Mouse (Mus musculus): Measurements from ENCODE around the gene Itpr2. TPM values are rescaled to one million over a fixed set of nuclear protein-coding genes. Genes with fewer than 3 reads are reported as not detected.
"Not testable (repeated sequence)": the region's sequence is repeated elsewhere in the genome, so short reads cannot be mapped to it uniquely, and the experiment has no call there.

The Itpr2 gene
- polyA plus RNA-seq, 1 experiment from 2014 or later: 49.4 TPM

DNA sequence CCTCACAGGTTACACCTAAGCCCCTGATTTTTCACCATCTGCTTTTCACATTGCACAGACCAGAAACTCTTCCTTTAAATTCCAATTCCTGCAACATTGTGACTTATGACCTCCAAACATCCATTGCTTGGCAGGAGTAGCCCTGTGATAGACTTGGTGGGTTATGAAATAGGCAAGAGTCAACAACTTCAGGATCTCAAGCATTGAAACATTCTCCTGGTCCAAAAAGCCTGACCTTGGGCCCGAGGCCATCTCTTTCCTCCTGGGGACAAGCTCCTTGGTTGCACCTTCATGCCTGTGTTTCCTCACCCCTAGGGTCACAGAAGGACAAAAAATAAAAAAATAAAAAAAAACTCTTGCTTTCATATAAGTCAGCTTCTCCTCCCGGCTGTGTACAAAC, 32.1 kb downstream of the Itpr2 start:
- no peak overlapping the region for H3K9ac ChIP-seq (ENCODE audit: low read length)
- H3K36me3 ChIP-seq (ENCODE audit: control insufficient read depth, insufficient read depth): peaks cover 16% of the 10 kb centered on the region
- WGBS: 80% methylated on average over 2 of the region's 2 CpGs
- 0 out of 2 replicates have a peak, but pooled peaks cover 5% of the 10 kb centered on the region for H3K4me1 ChIP-seq (ENCODE audit: control insufficient read depth, insufficient read depth, low read length)
- no peak overlapping the region for H3K4me2 ChIP-seq (ENCODE audit: low read depth, low read length)
- no peak overlapping the region for H3K4me3 ChIP-seq (ENCODE audit: low read length)
- no peak overlapping the region for H3K27ac ChIP-seq (ENCODE audit: low read length)
- H3K27me3 ChIP-seq (ENCODE audit: control insufficient read depth, insufficient read depth, low read length): no peaks in the 10 kb centered on the region
- no peak for ATAC-seq (replicated peaks; ENCODE audit: extremely low read depth, insufficient read depth, low FRiP score)
- peaks cover 4% of the 10 kb centered on the region; the same call in 1 of the 2 replicates for H3K9me3 ChIP-seq (replicated peaks; ENCODE audit: control insufficient read depth, low read length)

- Histone ChIP-seq H3K27me3 (ENCODE audit: control insufficient read depth, insufficient read depth, low read length) (no peaks in the 10 kb centered on the region), H3K4me2 (ENCODE audit: low read depth, low read length) (no peak overlapping the region), H3K4me1 (ENCODE audit: control insufficient read depth, insufficient read depth, low read length) (no peaks in the 10 kb centered on the region), H3K36me3 (ENCODE audit: control insufficient read depth, insufficient read depth) (peaks cover 18% of the 10 kb centered on the region), H3K9ac (ENCODE audit: low read length) (no peak overlapping the region), H3K4me3 (ENCODE audit: low read length) (no peak overlapping the region), H3K27ac (ENCODE audit: low read length) (no peak overlapping the region), H3K9me3 (replicated peaks; ENCODE audit: control insufficient read depth, low read length) (peaks cover 4% of the 10 kb centered on the region; the same call in 1 of the 2 replicates)
- no peak for ATAC-seq (replicated peaks; ENCODE audit: extremely low read depth, insufficient read depth, low FRiP score)
- 67% methylated on average over 8 of the region's 8 CpGs for WGBS
These were observed 33.7 kb downstream of the Itpr2 start for GRCm38 (mm10) chr6:146468361-146468760.

DNA sequence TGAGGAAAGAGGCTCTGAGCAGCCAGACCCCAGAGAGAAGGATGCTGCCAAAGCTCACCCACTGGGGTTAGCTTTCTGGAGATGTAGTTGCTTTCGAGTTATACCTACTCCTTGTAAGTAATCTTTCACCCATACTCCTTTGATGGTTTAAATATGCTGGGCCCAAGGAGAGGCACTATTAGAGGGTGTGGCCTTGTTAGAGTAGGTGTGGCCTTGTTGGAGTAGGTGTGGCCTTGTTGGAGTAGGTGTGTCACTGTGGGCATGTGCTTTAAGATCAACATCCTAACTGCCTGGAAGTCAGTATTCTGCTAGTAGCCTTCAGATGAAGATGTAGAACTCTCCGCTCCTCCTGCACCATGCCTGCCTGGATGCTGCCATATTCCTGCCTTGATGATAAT, 37.4 kb downstream of the Itpr2 start:
- WGBS: 96% methylated on average over 2 of the region's 2 CpGs
- not testable (repeated sequence) for H3K27me3 ChIP-seq (ENCODE audit: control insufficient read depth, insufficient read depth, low read length)

DNA sequence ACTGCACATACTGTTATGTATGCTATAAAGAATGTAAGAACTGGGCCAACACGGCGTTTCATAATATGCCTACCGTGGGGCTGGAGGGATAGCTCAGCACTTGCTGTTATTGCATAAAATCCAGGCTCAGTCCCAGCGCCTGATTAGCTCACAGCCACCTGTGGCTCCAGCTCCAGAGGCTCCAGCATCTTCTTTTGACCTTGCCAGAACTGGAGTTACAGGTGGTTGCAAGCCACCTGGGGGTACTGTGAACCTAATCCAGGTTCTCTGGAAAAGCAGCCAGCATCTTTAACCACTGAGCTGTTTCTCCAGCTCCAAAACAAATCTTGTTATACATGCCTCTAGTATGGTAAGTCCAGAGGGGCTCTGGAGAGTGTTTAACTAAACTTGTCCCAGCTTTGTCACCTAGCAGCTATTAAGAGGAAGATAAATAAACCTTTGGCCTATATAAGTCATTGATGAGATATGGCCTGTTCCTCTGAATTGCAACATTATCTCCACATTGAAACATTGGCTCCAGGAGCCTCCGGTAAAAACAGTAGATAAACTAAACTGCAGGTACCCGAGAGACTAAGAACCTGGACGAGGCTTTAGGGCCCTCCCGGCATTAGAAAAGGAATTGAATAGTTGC, 37.9 kb downstream of the Itpr2 start:
- Histone ChIP-seq H3K4me3 (ENCODE audit: low read length) (no peak overlapping the region), H3K27me3 (ENCODE audit: control insufficient read depth, insufficient read depth, low read length) (no peaks in the 10 kb centered on the region), H3K4me1 (ENCODE audit: control insufficient read depth, insufficient read depth, low read length) (peaks cover 7% of the 10 kb centered on the region), H3K4me2 (ENCODE audit: low read depth, low read length) (no peak overlapping the region), H3K9me3 (replicated peaks; ENCODE audit: control insufficient read depth, low read length) (peaks cover 4% of the 10 kb centered on the region; the same call in 1 of the 2 replicates), H3K9ac (ENCODE audit: low read length) (no peak overlapping the region), H3K36me3 (ENCODE audit: control insufficient read depth, insufficient read depth) (peaks cover 18% of the 10 kb centered on the region), H3K27ac (ENCODE audit: low read length) (no peak overlapping the region)
- ATAC-seq (replicated peaks; ENCODE audit: extremely low read depth, insufficient read depth, low FRiP score): no peak
- 71% methylated on average over 8 of the region's 8 CpGs for WGBS

More for the DNA sequence above, 37.4 kb downstream of the Itpr2 start:
- H3K27ac ChIP-seq (ENCODE audit: low read length); H3K9me3 ChIP-seq (replicated peaks; ENCODE audit: control insufficient read depth, low read length); ATAC-seq (replicated peaks; ENCODE audit: extremely low read depth, insufficient read depth, low FRiP score); H3K4me1 ChIP-seq (ENCODE audit: control insufficient read depth, insufficient read depth, low read length); H3K4me2 ChIP-seq (ENCODE audit: low read depth, low read length); H3K4me3 ChIP-seq (ENCODE audit: low read length); H3K9ac ChIP-seq (ENCODE audit: low read length): not testable (repeated sequence)
- H3K36me3 ChIP-seq (ENCODE audit: control insufficient read depth, insufficient read depth): peaks cover 18% of the 10 kb centered on the region

DNA sequence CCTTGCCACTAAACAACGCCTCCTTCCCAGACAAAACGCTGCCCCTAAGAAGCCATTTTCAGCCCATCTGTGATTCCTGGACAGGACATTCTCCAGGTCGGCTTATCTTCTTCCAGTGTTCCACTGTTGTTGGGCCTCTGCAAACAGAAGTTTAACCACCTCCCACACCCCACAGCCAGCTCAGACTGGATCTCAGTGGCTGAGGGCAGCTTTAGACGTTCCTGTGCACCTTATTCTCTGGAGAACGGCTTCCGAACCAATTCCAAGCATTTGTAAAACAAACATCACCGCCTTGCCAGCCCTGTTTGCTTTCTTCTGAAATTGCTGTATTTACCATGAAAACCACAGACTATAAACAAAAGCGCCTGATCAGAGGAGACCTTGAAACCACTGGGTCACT, 41.1 kb downstream of the Itpr2 start:
- Histone ChIP-seq H3K4me3 (ENCODE audit: low read length) (no peak overlapping the region), H3K9ac (ENCODE audit: low read length) (no peak overlapping the region), H3K4me1 (ENCODE audit: control insufficient read depth, insufficient read depth, low read length) (peaks cover 7% of the 10 kb centered on the region), H3K4me2 (ENCODE audit: low read depth, low read length) (no peak overlapping the region), H3K27ac (ENCODE audit: low read length) (no peak overlapping the region), H3K27me3 (ENCODE audit: control insufficient read depth, insufficient read depth, low read length) (no peaks in the 10 kb centered on the region), H3K36me3 (ENCODE audit: control insufficient read depth, insufficient read depth) (peaks cover 4% of the 10 kb centered on the region), H3K9me3 (replicated peaks; ENCODE audit: control insufficient read depth, low read length) (no peaks in the 10 kb centered on the region)
- no peak for ATAC-seq (replicated peaks; ENCODE audit: extremely low read depth, insufficient read depth, low FRiP score)
- WGBS: 52% methylated on average over 8 of the region's 8 CpGs

DNA sequence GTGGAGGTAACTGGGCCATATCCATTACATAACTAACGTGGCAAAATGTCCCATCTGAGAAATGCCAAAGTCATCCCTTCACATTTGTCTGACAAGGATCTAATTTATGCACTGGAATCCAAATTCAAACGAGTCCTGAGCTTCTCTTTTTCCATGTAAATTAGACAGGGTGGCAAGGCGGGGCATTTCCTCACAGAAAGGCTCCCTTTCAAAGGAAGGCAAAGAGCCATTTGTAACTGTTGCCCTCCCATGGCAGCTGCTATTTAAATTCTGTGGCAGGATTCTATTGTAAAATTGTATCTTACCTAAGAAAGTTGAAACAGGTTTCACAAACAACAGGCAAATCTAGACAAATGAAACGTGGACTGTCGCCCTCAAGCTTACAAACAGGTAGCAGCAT, 43.6 kb downstream of the Itpr2 start:
- no peaks in the 10 kb centered on the region for H3K27me3 ChIP-seq (ENCODE audit: control insufficient read depth, insufficient read depth, low read length)
- H3K4me3 ChIP-seq (ENCODE audit: low read length): no peak overlapping the region
- H3K4me2 ChIP-seq (ENCODE audit: low read depth, low read length): no peak overlapping the region
- no peaks in the 10 kb centered on the region for H3K36me3 ChIP-seq (ENCODE audit: control insufficient read depth, insufficient read depth)
- WGBS: 67% methylated on average over 5 of the region's 5 CpGs
- no peak overlapping the region for H3K27ac ChIP-seq (ENCODE audit: low read length)
- H3K4me1 ChIP-seq (ENCODE audit: control insufficient read depth, insufficient read depth, low read length): peaks cover 7% of the 10 kb centered on the region
- ATAC-seq (replicated peaks; ENCODE audit: extremely low read depth, insufficient read depth, low FRiP score): no peak
- no peak overlapping the region for H3K9ac ChIP-seq (ENCODE audit: low read length)
- H3K9me3 ChIP-seq (replicated peaks; ENCODE audit: control insufficient read depth, low read length): no peaks in the 10 kb centered on the region

GRCm38 (mm10) chr6:146456741-146457140, 45.3 kb downstream of the Itpr2 start:
- H3K4me1 ChIP-seq (ENCODE audit: control insufficient read depth, insufficient read depth, low read length): peaks cover 10% of the 10 kb centered on the region
- H3K27ac ChIP-seq (ENCODE audit: low read length): no peak overlapping the region
- no peaks in the 10 kb centered on the region for H3K27me3 ChIP-seq (ENCODE audit: control insufficient read depth, insufficient read depth, low read length)
- H3K4me3 ChIP-seq (ENCODE audit: low read length): no peak overlapping the region
- no peak overlapping the region for H3K4me2 ChIP-seq (ENCODE audit: low read depth, low read length)
- H3K36me3 ChIP-seq (ENCODE audit: control insufficient read depth, insufficient read depth): 0 out of 2 replicates have a peak, but pooled peaks cover 2% of the 10 kb centered on the region
- no peaks in the 10 kb centered on the region for H3K9me3 ChIP-seq (replicated peaks; ENCODE audit: control insufficient read depth, low read length)
- H3K9ac ChIP-seq (ENCODE audit: low read length): no peak overlapping the region
- ATAC-seq (replicated peaks; ENCODE audit: extremely low read depth, insufficient read depth, low FRiP score): no peak
- 69% methylated on average over 5 of the region's 5 CpGs for WGBS

GRCm38 (mm10) chr6:146454520-146455511, 47.2 kb downstream of the Itpr2 start:
- H3K4me3 ChIP-seq (ENCODE audit: low read length): no peak overlapping the region
- no peak overlapping the region for H3K27ac ChIP-seq (ENCODE audit: low read length)
- ATAC-seq (replicated peaks; ENCODE audit: extremely low read depth, insufficient read depth, low FRiP score): no peak
- no peak overlapping the region for H3K9ac ChIP-seq (ENCODE audit: low read length)
- H3K36me3 ChIP-seq (ENCODE audit: control insufficient read depth, insufficient read depth): 0 out of 2 replicates have a peak, but pooled peaks cover 2% of the 10 kb centered on the region
- no peak overlapping the region for H3K4me2 ChIP-seq (ENCODE audit: low read depth, low read length)
- H3K4me1 ChIP-seq (ENCODE audit: control insufficient read depth, insufficient read depth, low read length): peaks cover 3% of the 10 kb centered on the region
- H3K27me3 ChIP-seq (ENCODE audit: control insufficient read depth, insufficient read depth, low read length): no peaks in the 10 kb centered on the region
- WGBS: 81% methylated on average over 10 of the region's 10 CpGs
- no peaks in the 10 kb centered on the region for H3K9me3 ChIP-seq (replicated peaks; ENCODE audit: control insufficient read depth, low read length)

- 79% methylated on average over 16 of the region's 16 CpGs for WGBS
- H3K36me3 ChIP-seq (ENCODE audit: control insufficient read depth, insufficient read depth): 0 out of 2 replicates have a peak, but pooled peaks cover 2% of the 10 kb centered on the region
- H3K4me3 ChIP-seq (ENCODE audit: low read length): no peak overlapping the region
- H3K27ac ChIP-seq (ENCODE audit: low read length): no peak overlapping the region
- no peak for ATAC-seq (replicated peaks; ENCODE audit: extremely low read depth, insufficient read depth, low FRiP score)
- no peak overlapping the region for H3K9ac ChIP-seq (ENCODE audit: low read length)
- no peaks in the 10 kb centered on the region for H3K27me3 ChIP-seq (ENCODE audit: control insufficient read depth, insufficient read depth, low read length)
- H3K4me1 ChIP-seq (ENCODE audit: control insufficient read depth, insufficient read depth, low read length): peaks cover 3% of the 10 kb centered on the region
- H3K9me3 ChIP-seq (replicated peaks; ENCODE audit: control insufficient read depth, low read length): no peaks in the 10 kb centered on the region
- no peak overlapping the region; the same call in 1 of the 2 replicates for H3K4me2 ChIP-seq (ENCODE audit: low read depth, low read length)
These were observed 49.5 kb downstream of the Itpr2 start for GRCm38 (mm10) chr6:146452474-146452873.
